Mouse (Mus musculus) heart, embryonic 11.5 days (tissue): ENCODE results near the gene Olfr1447. TPM values are rescaled to one million over a fixed set of nuclear protein-coding genes. Genes with fewer than 3 reads are reported as not detected.

Experiments
- ATAC-seq: fragments of 200-750 bp; cut with Nextera tagmentation; replicated peaks from 2 replicates; pipeline ENCODE4 v1.8.0; 2017; ENCODE audit warnings: moderate library complexity; ENCODE audit not compliant: insufficient number of reproducible peaks, low FRiP score, low TSS enrichment
- H3K27ac ChIP-seq: fragments of 300-500 bp; sonication (generic); 2 replicates; pipeline ENCODE4 v1.5.1; 2014; ENCODE audit warnings: mild to moderate bottlenecking, low read depth, low read length
- H3K27me3 ChIP-seq: fragments of 300-500 bp; sonication (generic); 2 replicates; pipeline ENCODE4 v1.6.1; 2014; ENCODE audit warnings: mild to moderate bottlenecking, low read length, mixed read lengths; ENCODE audit not compliant: control insufficient read depth, insufficient read depth
- H3K36me3 ChIP-seq: fragments of 300-500 bp; sonication (generic); 2 replicates; pipeline ENCODE4 v1.6.1; 2014; ENCODE audit warnings: mild to moderate bottlenecking, low read length, moderate library complexity, mixed read lengths; ENCODE audit not compliant: control insufficient read depth, insufficient read depth
- H3K4me1 ChIP-seq: fragments of 300-500 bp; sonication (generic); 2 replicates; pipeline ENCODE4 v1.6.1; 2014; ENCODE audit warnings: low read length; ENCODE audit not compliant: control insufficient read depth, insufficient read depth
- H3K4me2 ChIP-seq: fragments of 300-500 bp; sonication (generic); 2 replicates; pipeline ENCODE4 v1.6.1; 2014; ENCODE audit warnings: mild to moderate bottlenecking, moderate library complexity
- H3K4me3 ChIP-seq: fragments of 300-500 bp; sonication (generic); 2 replicates; pipeline ENCODE4 v1.5.1; 2014; ENCODE audit warnings: low read depth, low read length
- H3K9ac ChIP-seq: fragments of 300-500 bp; sonication (generic); 2 replicates; pipeline ENCODE4 v1.6.1; 2014; ENCODE audit warnings: mild to moderate bottlenecking, low read depth, low read length, moderate library complexity
- H3K9me3 ChIP-seq: fragments of 300-500 bp; sonication (generic); replicated peaks from 2 replicates; pipeline ENCODE4 v1.6.1; 2016; ENCODE audit warnings: low read length; ENCODE audit not compliant: control insufficient read depth
- WGBS: fragments of 180-500 bp; shearing (Covaris S2); extraction: QIAGEN DNeasy Blood & Tissue Kit; methylation state at CpG from one replicate; pipeline ENCODE4 v1.1.7; 2014; ENCODE audit not compliant: insufficient replicate concordance; 5-methylcytosine and 5-hydroxymethylcytosine counted together
- polyA plus RNA-seq: library from polyadenylated mRNA; unstranded; fragments of >200 nt; fragmentation: Nextera tagmentation; extraction: Ambion mirVana; gene quantifications from 2 replicates; pipeline ENCODE4 v1.2.1, GENCODE M21; 2014

The Olfr1447 gene
- polyA plus RNA-seq, result not detected in 2 replicates

- no peak within 1 kb of the TSS for H3K4me3 ChIP-seq
- no peaks in the 10 kb centered on the region for H3K36me3 ChIP-seq
- no peak within 1 kb of the TSS for H3K27ac ChIP-seq
- H3K9me3 ChIP-seq, result 0 out of 2 replicates have a peak, but pooled peaks cover 2% of the 10 kb centered on the region
- no peak within 1 kb of the TSS for H3K9ac ChIP-seq
- H3K4me1 ChIP-seq, result no peaks in the 10 kb centered on the region
- no peak within 1 kb of the TSS for H3K4me2 ChIP-seq
- no peak for ATAC-seq
- H3K27me3 ChIP-seq, result no peaks in the 10 kb centered on the region
- WGBS, result 75% methylated on average over 1 of the region's 1 CpGs
These were observed at the start of gene Olfr1447 for GRCm38 (mm10) chr19:12903643-12904042. TSS of gene Olfr1447 (minus strand) at chr19:12903743.

- 80% methylated on average over 1 of the region's 1 CpGs for WGBS
- no peak for ATAC-seq
These were observed 46.4 kb upstream of the Olfr1447 start, which contains the start of gene Olfr1450 for GRCm38 (mm10) chr19:12949958-12950357. TSS of gene Olfr1450 (plus strand) at chr19:12950258.

GRCm38 (mm10) chr19:12930540-12930939 is 27.0 kb upstream of the Olfr1447 start, which contains the start of gene Olfr1449:
TSS of gene Olfr1449 (plus strand) at chr19:12930840.
- Histone ChIP-seq H3K4me3 (no peak within 1 kb of the TSS), H3K4me1 (no peaks in the 10 kb centered on the region), H3K9me3 (peaks cover 3% of the 10 kb centered on the region; the same call in 1 of the 2 replicates), H3K36me3 (no peaks in the 10 kb centered on the region), H3K27me3 (no peaks in the 10 kb centered on the region), H3K4me2 (no peak within 1 kb of the TSS), H3K27ac (no peak within 1 kb of the TSS), H3K9ac (no peak within 1 kb of the TSS)
- no peak for ATAC-seq

More at GRCm38 (mm10) chr19:12949958-12950357, 46.4 kb upstream of the Olfr1447 start, which contains the start of gene Olfr1450:
- Histone ChIP-seq H3K4me1 (no peaks in the 10 kb centered on the region), H3K36me3 (no peaks in the 10 kb centered on the region), H3K9ac (no peak within 1 kb of the TSS), H3K27me3 (no peaks in the 10 kb centered on the region), H3K4me2 (no peak within 1 kb of the TSS), H3K9me3 (peaks cover 3% of the 10 kb centered on the region), H3K4me3 (no peak within 1 kb of the TSS), H3K27ac (no peak within 1 kb of the TSS)

GRCm38 (mm10) chr19:12924319-12924718 is 20.8 kb upstream of the Olfr1447 start, which contains the start of gene Olfr1448:
TSS of gene Olfr1448 (minus strand) at chr19:12924419.
- Histone ChIP-seq H3K9me3 (0 out of 2 replicates have a peak, but pooled peaks cover 3% of the 10 kb centered on the region), H3K4me3 (no peak within 1 kb of the TSS), H3K4me1 (no peaks in the 10 kb centered on the region), H3K27ac (no peak within 1 kb of the TSS), H3K4me2 (no peak within 1 kb of the TSS), H3K27me3 (no peaks in the 10 kb centered on the region), H3K9ac (no peak within 1 kb of the TSS), H3K36me3 (no peaks in the 10 kb centered on the region)
- ATAC-seq, result no peak
- WGBS, result 73% methylated on average over 1 of the region's 1 CpGs

- no peaks in the 10 kb centered on the region for H3K4me1 ChIP-seq
- no peaks in the 10 kb centered on the region for H3K36me3 ChIP-seq
- no peaks in the 10 kb centered on the region for H3K27me3 ChIP-seq
- no peak within 1 kb of the TSS for H3K4me3 ChIP-seq
- ATAC-seq, result no peak
- WGBS, result 65% methylated on average over 1 of the region's 1 CpGs
- no peak within 1 kb of the TSS for H3K27ac ChIP-seq
- H3K4me2 ChIP-seq, result no peak within 1 kb of the TSS
- H3K9ac ChIP-seq, result no peak within 1 kb of the TSS
- no peaks in the 10 kb centered on the region for H3K9me3 ChIP-seq
These were observed 10.1 kb downstream of the Olfr1447 start, which contains the start of gene Olfr1446 for GRCm38 (mm10) chr19:12893424-12893823. TSS of gene Olfr1446 (minus strand) at chr19:12893524.

- Histone ChIP-seq H3K36me3 (no peaks in the 10 kb centered on the region), H3K27me3 (no peaks in the 10 kb centered on the region), H3K9ac (no peak within 1 kb of the TSS), H3K9me3 (0 out of 2 replicates have a peak, but pooled peaks cover 3% of the 10 kb centered on the region), H3K4me2 (no peak within 1 kb of the TSS), H3K4me1 (no peaks in the 10 kb centered on the region), H3K4me3 (no peak within 1 kb of the TSS), H3K27ac (no peak within 1 kb of the TSS)
- WGBS, result 74% methylated on average over 2 of the region's 2 CpGs
- ATAC-seq, result no peak
These were observed 20.0 kb downstream of the Olfr1447 start, which contains the start of gene Olfr1445 for GRCm38 (mm10) chr19:12883555-12883954. TSS of gene Olfr1445 (plus strand) at chr19:12883855.

GRCm38 (mm10) chr19:12856983-12857382 is 46.6 kb downstream of the Olfr1447 start, which contains the start of gene Olfr1444:
TSS of gene Olfr1444 (plus strand) at chr19:12857283.
- Histone ChIP-seq H3K4me1 (no peaks in the 10 kb centered on the region), H3K4me2 (no peak within 1 kb of the TSS), H3K4me3 (no peak within 1 kb of the TSS), H3K9ac (no peak within 1 kb of the TSS), H3K27me3 (no peaks in the 10 kb centered on the region), H3K36me3 (no peaks in the 10 kb centered on the region), H3K9me3 (no peaks in the 10 kb centered on the region; the same call in 1 of the 2 replicates), H3K27ac (no peak within 1 kb of the TSS)
- 38% methylated on average over 1 of the region's 1 CpGs for WGBS
- ATAC-seq, result no peak
